Mouse (Mus musculus): ENCODE measurements around the gene Plekhm2.

Gene Plekhm2

DNA sequence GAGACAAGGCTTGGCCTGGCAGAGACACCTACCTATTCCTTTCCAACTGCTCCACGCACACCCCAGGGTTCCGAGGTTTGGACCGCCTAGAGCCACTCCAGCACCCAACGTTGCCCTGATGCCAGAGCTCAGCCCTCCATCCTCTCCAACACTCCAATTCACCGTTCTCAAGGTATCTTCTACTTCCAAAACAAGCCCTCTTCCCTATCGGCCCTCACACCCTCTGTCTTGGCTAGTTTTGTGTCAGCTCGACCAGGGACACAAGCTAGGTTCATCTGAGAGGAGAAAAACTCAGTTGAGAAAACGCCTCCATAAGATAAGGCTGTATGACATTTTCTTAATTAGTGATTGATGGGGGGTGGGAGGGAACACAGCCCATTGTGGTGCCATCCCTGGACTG is at the start of gene Plekhm2:
TSS of gene Plekhm2 (minus strand) at position 101 of the 400 bp plus-strand sequence.
- no peak for DNase-seq (ENCODE audit: low spot score)

- DNase-seq (ENCODE audit: low spot score) = no peak
Observed at GRCm38 (mm10) chr4:141713598-141714142, 49.0 kb upstream of the Plekhm2 start.

DNA sequence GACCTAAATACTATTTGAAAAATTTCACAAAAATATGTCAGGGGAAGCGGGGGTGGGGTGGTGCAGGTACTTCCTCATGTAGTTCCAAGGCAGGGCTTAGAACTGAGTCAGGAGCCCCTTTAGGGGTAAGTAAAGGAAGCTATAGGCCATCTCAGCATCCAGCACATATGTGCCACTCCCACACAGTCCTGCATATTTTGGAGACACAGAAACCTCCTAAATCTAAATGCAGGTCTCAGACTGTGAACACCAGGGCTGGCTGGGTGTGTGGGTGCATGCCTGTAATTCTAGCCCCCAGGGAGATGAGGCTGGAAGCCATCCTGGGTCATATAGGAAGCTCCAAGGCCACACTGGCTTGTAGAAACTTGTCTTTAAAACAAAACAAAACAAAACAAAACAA is 46.6 kb upstream of the Plekhm2 start:
- DNase-seq (ENCODE audit: low spot score) = no peak

- DNase-seq (ENCODE audit: low spot score) = no peak
Observed at GRCm38 (mm10) chr4:141708971-141709370, 44.3 kb upstream of the Plekhm2 start.

DNA sequence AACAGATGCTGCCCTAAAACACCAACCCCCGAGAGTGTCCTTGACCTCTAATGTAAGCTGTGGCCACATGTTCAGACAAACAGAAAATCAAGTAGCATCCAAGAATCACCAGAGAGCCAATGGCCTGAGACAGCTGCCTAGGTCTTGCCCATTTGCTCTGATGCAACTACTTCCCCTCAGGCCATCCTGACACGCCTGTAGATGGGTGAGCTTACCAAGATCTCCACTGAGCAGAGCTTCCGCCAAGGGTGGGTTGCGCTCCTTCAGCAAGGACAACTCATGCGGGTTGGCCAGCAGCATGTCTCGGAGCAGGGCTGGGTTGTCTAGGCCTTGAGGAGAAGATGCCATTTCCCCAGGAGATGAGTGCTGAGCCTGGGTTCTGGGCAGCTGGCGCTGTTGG is 43.3 kb upstream of the Plekhm2 start:
- no peak for DNase-seq (ENCODE audit: low spot score)

DNA sequence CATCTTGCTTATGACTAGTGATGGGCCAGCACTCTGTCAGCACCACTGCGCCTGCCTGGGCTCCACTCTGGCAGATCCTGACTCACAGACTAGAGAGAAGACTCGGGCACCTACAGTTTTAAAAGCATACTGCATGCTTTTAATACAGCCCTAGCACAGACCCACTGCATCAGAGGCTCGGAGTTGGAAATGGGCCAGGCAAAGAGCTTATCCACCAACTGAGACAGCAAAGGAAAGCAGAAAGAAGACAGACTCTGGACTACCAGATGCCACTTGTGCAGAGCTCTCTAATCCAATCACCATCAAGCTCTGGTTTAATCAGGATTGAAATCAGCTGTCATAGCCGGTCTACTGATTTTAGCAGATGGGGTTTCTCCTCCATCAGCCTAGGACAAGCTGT is 40.6 kb upstream of the Plekhm2 start:
- no peak for DNase-seq (ENCODE audit: low spot score)

DNA sequence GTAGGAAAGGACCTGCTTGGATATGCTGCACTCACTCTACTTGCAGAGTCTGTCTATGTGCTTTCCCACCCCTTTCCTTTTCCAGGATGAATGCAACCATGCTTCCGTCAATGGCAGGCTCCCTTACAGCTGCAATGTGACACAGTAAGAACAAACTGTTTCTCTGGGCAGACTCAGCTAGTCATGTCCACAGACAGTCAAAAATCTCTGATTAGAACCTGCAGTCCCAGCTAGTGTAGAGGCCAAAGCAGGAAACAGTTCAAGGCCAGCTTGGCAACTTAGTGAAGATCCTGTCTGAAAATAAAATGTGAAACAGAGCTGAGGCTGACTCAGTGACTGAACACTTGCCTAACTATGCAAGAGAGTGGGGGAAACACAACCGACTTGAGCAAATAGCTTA is 39.9 kb upstream of the Plekhm2 start:
- no peak for DNase-seq (ENCODE audit: low spot score)

DNA sequence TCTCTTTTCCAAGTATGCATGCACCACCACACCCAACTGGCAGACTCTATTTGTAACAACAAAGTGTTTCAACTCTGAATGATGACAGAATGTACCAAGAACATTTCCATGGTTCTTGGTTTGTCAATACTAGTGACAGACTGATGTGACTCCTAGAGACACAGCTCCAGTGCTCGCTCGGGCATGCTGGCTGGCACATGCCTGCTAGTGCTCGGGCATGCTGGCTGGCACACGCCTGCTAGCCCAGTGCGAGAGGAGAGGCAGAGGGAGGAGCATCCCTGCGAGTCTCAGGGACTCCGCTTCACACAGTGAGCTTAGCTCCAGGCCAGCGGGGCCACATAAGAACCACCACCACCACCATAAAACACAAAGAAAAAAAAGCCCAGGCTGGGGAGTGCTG is 30.0 kb upstream of the Plekhm2 start:
- DNase-seq (ENCODE audit: low spot score) = no peak

DNA sequence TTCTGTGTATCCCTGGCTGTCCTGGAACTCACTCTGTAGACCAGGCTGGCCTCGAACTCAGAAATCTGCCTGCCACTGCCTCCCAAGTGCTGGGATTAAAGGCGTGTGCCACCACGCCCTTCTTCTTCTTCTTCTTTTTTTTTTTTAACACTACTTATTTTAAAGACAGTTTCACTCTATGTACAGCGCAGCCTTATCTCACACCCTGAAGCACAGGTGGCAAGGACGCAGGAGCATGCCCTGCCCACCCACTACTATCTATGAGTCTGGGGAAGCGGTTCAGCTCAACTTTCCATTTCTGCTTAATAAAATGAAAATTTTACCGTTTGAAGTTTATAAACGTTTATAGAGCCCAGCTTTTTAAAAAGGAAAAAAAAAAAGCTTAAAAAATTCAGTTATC is 23.8 kb upstream of the Plekhm2 start:
- no peak for DNase-seq (ENCODE audit: low spot score)

GRCm38 (mm10) chr4:141686525-141686924 is 21.8 kb upstream of the Plekhm2 start:
- no peak for DNase-seq (ENCODE audit: low spot score)

GRCm38 (mm10) chr4:141686093-141686492 is 21.4 kb upstream of the Plekhm2 start:
- DNase-seq (ENCODE audit: low spot score) = no peak

GRCm38 (mm10) chr4:141685499-141685898 is 20.8 kb upstream of the Plekhm2 start, which contains the start of gene Rsc1a1:
Rsc1a1 (minus strand) TSS chr4:141685599.
- DNase-seq (ENCODE audit: low spot score) = no peak

- DNase-seq (ENCODE audit: low spot score) = peak; percentile 31
Observed at GRCm38 (mm10) chr4:141682706-141683230, 18.1 kb upstream of the Plekhm2 start.

GRCm38 (mm10) chr4:141681767-141682166 is 17.1 kb upstream of the Plekhm2 start:
- DNase-seq (ENCODE audit: low spot score) = peak; percentile 34

DNA sequence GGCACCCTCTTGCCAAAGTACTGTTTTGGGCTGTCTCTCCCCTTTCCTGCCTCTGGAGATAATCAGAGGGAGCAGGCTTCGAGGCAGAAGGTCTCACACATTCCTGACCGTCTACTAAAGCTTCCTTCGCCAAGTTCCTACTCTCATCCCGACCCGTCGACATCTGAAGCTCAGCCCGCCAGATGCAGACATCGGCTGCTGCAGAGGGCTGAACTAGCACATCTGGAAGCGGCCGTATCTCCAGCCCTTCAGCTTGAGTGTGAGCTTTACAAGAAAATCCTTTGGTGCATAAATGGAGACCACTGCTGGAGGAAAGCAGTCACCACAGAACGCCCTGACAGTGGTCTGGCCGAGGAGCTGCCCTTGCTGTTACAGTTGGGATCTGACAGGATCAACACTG is 16.2 kb upstream of the Plekhm2 start:
- no peak for DNase-seq (ENCODE audit: low spot score)

DNA sequence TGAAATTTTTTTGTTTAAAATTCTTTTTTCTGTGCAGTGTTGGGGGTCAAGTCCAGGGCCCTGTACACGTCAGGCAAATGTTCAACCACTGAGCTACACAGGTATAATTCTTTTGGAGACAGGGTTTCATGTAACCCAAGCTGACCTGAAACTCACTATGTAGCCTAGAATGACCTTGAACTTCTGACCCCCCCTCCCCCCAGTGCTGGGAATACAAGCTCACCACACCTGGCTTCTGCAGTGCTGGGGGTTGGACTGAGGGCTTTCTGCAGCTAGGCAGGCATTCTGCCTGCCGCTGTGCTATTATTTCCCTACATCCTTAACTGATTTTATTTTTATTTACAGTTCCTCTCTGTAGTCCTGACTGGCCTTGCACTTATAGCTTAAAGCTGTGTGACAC is 14.3 kb upstream of the Plekhm2 start:
- no peak for DNase-seq (ENCODE audit: low spot score)

DNA sequence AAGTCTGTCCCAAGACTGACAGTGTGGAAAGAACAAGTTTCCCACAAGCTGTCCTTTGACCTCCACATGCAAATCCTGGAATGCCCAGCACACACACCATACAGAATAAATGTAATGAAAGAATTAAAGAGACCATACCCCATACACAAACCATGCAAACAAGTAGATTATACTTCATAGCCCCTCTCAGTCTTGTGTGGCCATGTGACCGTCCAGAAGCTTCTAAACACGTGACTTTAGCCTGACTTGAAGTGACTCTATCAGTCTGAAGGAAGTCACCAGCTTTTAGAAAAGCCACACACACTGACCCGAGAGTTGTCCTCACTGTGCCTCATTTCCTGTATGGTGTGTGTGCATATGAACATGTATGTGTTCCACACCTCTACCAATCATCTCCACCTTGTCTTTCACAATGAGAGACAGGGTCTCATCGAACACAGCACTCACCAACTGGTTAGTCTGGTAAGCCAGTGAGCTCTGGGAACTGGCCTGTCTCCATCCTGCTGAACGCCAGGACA is 11.8 kb upstream of the Plekhm2 start:
- DNase-seq (ENCODE audit: low spot score) = no peak

DNA sequence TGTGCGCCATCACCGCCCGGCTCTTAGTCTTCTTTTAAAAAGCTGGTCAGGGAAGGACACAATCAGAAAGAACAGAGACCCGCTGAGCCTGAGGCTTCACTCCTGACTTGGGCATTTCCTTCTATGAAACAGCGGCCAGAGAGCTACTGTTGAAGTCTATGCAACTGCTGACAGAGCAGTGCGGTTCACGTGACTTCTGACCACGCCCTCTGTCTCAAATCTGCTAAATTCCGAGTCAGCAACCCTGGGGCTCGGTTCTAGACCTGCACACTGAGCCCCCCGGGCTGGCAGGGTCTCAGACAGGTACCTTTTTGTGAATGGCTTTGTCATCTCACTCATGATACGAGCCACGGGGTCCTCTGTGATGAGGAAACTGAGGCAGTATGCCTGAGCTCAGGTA is 7.6 kb upstream of the Plekhm2 start:
- no peak for DNase-seq (ENCODE audit: low spot score)

DNA sequence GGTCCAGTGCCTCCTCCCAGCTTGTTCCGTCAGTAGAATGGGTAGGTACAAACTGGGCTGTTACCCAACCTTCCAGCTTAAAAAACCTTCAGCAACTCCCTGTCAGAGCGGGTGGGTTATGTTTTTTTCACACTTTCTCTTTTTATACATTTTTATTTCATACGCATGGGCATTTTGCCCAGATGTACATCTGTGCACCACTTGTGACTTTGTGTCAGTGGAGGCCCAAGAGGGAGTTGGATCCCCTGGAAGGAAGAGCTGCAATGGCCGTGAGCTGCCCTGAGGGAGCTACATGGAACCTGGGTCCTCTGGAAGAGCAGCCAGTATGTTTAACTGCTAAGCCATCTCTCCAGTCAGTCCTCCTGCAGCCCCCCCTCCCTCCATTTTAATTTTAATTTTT is 6.7 kb upstream of the Plekhm2 start:
- DNase-seq (ENCODE audit: low spot score) = no peak

- peak; percentile 41 for DNase-seq (ENCODE audit: low spot score)
Observed at GRCm38 (mm10) chr4:141669898-141670712, 5.4 kb upstream of the Plekhm2 start.

DNA sequence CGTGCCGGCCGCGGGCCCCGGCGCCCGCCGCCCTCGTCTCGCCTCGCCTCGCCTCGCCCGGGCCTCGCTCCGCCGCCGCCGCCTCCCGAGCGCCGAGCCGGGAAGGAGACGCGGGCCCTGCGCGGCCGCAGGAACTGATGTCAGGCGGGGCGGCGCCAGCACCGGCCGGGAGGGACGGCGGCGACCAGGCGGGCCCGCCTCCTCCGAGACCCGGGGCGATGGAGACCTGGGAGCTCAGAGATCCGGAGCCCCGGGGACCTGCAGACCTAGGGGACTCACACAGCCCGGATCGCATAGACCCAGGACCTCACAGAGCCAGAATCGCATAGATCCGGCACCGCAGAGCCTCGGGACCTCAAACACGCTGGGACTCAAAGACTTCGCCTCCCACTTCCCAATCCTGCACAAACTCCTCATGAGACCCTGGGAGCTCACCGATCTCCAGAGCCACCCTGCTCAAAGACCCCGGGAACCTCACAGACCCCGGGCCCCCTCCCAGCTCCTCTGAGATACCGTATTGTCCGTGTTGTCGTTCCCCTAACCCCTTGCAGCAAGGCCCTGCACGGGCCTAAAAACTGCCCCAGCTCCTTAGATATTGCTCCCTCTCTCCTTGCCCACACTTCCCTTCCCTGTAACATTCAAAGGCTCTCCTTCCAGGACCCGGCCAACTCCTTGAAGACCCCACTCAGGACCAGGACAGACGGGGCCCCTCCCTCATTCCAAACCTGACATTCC is 521 bp downstream of the Plekhm2 start:
- peak; percentile 79 for DNase-seq (ENCODE audit: low spot score)

DNA sequence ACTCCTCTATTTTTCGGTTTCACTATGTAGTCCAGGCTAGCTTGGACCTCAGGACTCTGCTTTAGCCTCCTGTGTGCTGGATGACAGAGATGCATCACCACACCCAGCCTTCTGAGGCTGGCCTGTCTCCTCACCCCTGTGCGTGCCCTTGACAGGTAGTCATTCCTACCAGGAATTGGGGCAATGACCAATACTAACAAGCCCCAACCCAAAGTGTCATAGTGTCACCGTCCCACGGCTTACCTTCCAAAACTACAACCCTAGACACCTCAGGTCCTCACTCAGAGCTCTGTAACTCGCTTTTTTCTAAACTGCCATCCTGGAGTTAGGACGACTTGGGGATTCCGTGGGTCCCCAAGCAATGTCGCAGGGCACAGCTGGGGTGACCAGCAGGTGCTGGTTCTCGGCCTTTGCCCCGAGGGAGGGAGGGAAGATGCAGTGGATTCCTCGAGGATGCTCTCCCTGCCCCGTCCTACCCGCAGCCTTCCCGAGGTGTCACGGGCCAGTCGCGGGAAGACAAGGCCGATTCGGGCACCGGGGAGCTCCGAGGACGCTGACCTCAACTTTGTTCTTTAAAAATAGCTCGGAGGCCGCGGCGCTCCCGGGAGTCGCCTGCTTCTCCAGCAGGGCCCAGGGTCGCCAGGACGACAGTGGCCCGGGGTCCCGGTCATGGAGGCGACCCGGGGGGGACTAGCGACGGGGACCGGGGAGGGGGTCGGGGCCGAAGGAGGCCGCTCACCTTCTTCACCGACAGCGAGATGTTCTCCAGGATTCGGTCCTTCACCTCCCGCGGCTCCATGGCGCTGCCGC is 1.4 kb downstream of the Plekhm2 start:
- DNase-seq (ENCODE audit: low spot score) = peak; percentile 22
